Mouse (Mus musculus) hindbrain, embryonic 14.5 days (tissue): ENCODE results near the gene Mospd2. TPM values are rescaled to one million over a fixed set of nuclear protein-coding genes. Genes with fewer than 3 reads are reported as not detected.

ENCODE experiments used
- ATAC-seq: fragments of 200-750 bp; cut with Nextera tagmentation; 2 replicates; pipeline ENCODE4 v1.8.0; 2017; ENCODE audit warnings: moderate number of reproducible peaks, mild to moderate bottlenecking, moderate TSS enrichment, moderate library complexity; ENCODE audit not compliant: low FRiP score
- DNase-seq: peaks from one replicate; pipeline ENCODE4 v3.0.0-alpha.2; 2015; ENCODE audit warnings: low spot score
- H3K27ac ChIP-seq: fragments of 300-500 bp; sonication (generic); 2 replicates; pipeline ENCODE4 v1.5.1; 2014; ENCODE audit warnings: mild to moderate bottlenecking, moderate library complexity
- H3K27me3 ChIP-seq: fragments of 300-500 bp; sonication (generic); 2 replicates; pipeline ENCODE4 v1.6.1; 2014; ENCODE audit warnings: mild to moderate bottlenecking, low read length, mixed read lengths; ENCODE audit not compliant: control insufficient read depth, insufficient read depth
- H3K36me3 ChIP-seq: fragments of 300-500 bp; sonication (generic); replicated peaks from 2 replicates; pipeline ENCODE4 v1.6.1; 2014; ENCODE audit not compliant: control insufficient read depth, insufficient read depth
- H3K4me1 ChIP-seq: fragments of 300-500 bp; sonication (generic); replicated peaks from 2 replicates; pipeline ENCODE4 v1.6.1; 2014; ENCODE audit warnings: antibody characterized with exemption, low read length, mixed read lengths; ENCODE audit not compliant: control insufficient read depth, insufficient read depth
- H3K4me2 ChIP-seq: fragments of 300-500 bp; sonication (generic); replicated peaks from 2 replicates; pipeline ENCODE4 v1.6.1; 2014; ENCODE audit warnings: mild to moderate bottlenecking, moderate library complexity
- H3K4me3 ChIP-seq: fragments of 300-500 bp; sonication (generic); replicated peaks from 2 replicates; pipeline ENCODE4 v1.5.1; 2014; ENCODE audit warnings: mild to moderate bottlenecking, low read length
- H3K9ac ChIP-seq: fragments of 300-500 bp; sonication (generic); 2 replicates; pipeline ENCODE4 v1.6.1; 2014
- H3K9me3 ChIP-seq: fragments of 300-500 bp; sonication (generic); 2 replicates; pipeline ENCODE4 v1.6.1; 2016; ENCODE audit warnings: low read length; ENCODE audit not compliant: control insufficient read depth
- WGBS: fragments of 180-500 bp; shearing (Covaris S2); extraction: QIAGEN DNeasy Blood & Tissue Kit; methylation state at CpG from one replicate; pipeline ENCODE4 v1.1.7; 2014; 5-methylcytosine and 5-hydroxymethylcytosine counted together
- polyA plus RNA-seq: library from polyadenylated mRNA; unstranded; fragments of >200 nt; fragmentation: Nextera tagmentation; extraction: Ambion mirVana; gene quantifications from 2 replicates; pipeline ENCODE4 v1.2.1, GENCODE M21; 2014

The Mospd2 gene
- polyA plus RNA-seq, 1 experiment from 2014 or later: 21.6 TPM

- Histone ChIP-seq H3K27ac (no peak overlapping the region), H3K4me1 (no peaks in the 10 kb centered on the region), H3K27me3 (no peaks in the 10 kb centered on the region), H3K4me3 (no peak overlapping the region), H3K9me3 (no peaks in the 10 kb centered on the region), H3K4me2 (no peak overlapping the region), H3K9ac (no peak overlapping the region), H3K36me3 (0 out of 2 replicates have a peak, but pooled peaks cover 5% of the 10 kb centered on the region)
- ATAC-seq (no peak), DNase-seq (no peak)
- WGBS: over 99% methylated on average over 5 of the region's 5 CpGs
These were observed 38.6 kb downstream of the Mospd2 start for GRCm38 (mm10) chrX:164941540-164941939.

- WGBS: 75% methylated on average over 3 of the region's 3 CpGs
- Histone ChIP-seq H3K9ac (no peak overlapping the region), H3K9me3 (no peaks in the 10 kb centered on the region), H3K4me1 (no peaks in the 10 kb centered on the region), H3K27me3 (no peaks in the 10 kb centered on the region), H3K4me2 (no peak overlapping the region), H3K4me3 (no peak overlapping the region), H3K27ac (no peak overlapping the region), H3K36me3 (no peaks in the 10 kb centered on the region)
- no peak for ATAC-seq
- no peak for DNase-seq
These were observed 67.2 kb downstream of the Mospd2 start for GRCm38 (mm10) chrX:164912993-164913392.

- Histone ChIP-seq H3K4me3 (no peak overlapping the region), H3K4me1 (no peaks in the 10 kb centered on the region), H3K4me2 (no peak overlapping the region), H3K27ac (no peak overlapping the region), H3K36me3 (no peaks in the 10 kb centered on the region), H3K9me3 (no peaks in the 10 kb centered on the region), H3K9ac (no peak overlapping the region), H3K27me3 (no peaks in the 10 kb centered on the region)
- DNase-seq: no peak
- 87% methylated on average over 4 of the region's 4 CpGs for WGBS
- no peak for ATAC-seq
These were observed 68.0 kb downstream of the Mospd2 start for GRCm38 (mm10) chrX:164912186-164912585.

DNA sequence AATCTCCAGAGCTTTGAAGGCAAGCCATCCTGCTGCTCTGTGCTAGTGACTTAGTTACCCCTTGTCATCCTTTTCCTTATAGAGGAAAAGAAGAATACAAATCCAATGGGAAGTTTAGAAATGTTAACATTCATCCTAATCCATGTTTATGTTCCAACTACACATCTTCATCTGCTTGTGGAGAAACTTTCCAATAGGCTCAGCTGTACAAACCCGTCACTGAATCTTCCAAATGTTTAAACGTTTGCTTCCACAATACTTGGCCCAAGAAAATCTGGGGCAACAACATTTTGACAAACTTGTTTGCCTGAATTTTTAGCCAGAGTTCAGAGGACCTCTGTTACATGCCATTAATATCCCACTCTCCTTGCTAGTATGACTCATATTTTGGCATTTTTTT lies 78.3 kb downstream of the Mospd2 start:
- Histone ChIP-seq H3K4me1 (no peaks in the 10 kb centered on the region), H3K9me3 (no peaks in the 10 kb centered on the region), H3K27ac (no peak overlapping the region), H3K4me2 (no peak overlapping the region), H3K27me3 (no peaks in the 10 kb centered on the region), H3K9ac (no peak overlapping the region), H3K36me3 (no peaks in the 10 kb centered on the region), H3K4me3 (no peak overlapping the region)
- DNase-seq (no peak), ATAC-seq (no peak)
- 76% methylated on average over 2 of the region's 2 CpGs for WGBS

GRCm38 (mm10) chrX:164899805-164900204 lies 80.4 kb downstream of the Mospd2 start:
- no peaks in the 10 kb centered on the region for H3K4me1 ChIP-seq
- H3K36me3 ChIP-seq: no peaks in the 10 kb centered on the region
- H3K4me2 ChIP-seq: no peak overlapping the region
- 80% methylated on average over 2 of the region's 2 CpGs for WGBS
- H3K27me3 ChIP-seq: no peaks in the 10 kb centered on the region
- H3K27ac ChIP-seq: no peak overlapping the region
- no peak overlapping the region for H3K9ac ChIP-seq
- no peaks in the 10 kb centered on the region for H3K9me3 ChIP-seq
- DNase-seq (no peak), ATAC-seq (no peak)
- no peak overlapping the region for H3K4me3 ChIP-seq

DNA sequence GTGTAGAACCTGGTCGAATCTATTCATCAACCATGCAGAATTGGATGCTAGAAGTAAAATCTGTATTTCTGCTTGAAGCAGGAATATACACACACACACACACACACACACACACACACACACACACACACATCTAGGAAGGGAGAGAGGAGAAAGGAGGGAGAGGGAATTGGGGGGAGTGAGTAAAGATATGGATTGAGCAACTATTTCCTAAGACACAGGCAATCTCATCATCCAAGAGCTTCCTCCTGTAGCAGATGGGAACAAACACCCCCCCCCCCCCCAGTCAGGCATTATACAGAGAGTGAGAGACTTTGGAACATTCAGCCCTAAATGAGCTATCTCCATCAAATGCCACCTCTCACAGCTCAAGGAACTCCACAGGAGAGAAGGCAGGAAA lies 93.9 kb downstream of the Mospd2 start:
- H3K27ac ChIP-seq: no peak overlapping the region

More for the DNA sequence above, 93.9 kb downstream of the Mospd2 start:
- Histone ChIP-seq H3K4me3 (no peak overlapping the region), H3K4me2 (no peak overlapping the region), H3K4me1 (no peaks in the 10 kb centered on the region), H3K27me3 (no peaks in the 10 kb centered on the region), H3K36me3 (no peaks in the 10 kb centered on the region), H3K9ac (no peak overlapping the region), H3K9me3 (0 out of 2 replicates have a peak, but pooled peaks cover 3% of the 10 kb centered on the region)
- whole genome bisulfite sequencing: 84% methylated on average over 1 of the region's 1 CpGs
- DNase-seq (no peak), ATAC-seq (no peak)

Other genes with a start within 250 kb of the Mospd2 start
- 3.3 and 4.5 TPM in 2 replicates for gene Fancb, start 217 bp upstream of the Mospd2 start, polyA plus RNA-seq
- gene Gm17604, start 24.5 kb upstream of the Mospd2 start, polyA plus RNA-seq: not detected in 2 replicates